Mouse (Mus musculus) thymus, postnatal 4 days (tissue): Measurements from ENCODE around the gene Reg3a.
"Not testable (repeated sequence)": the region's sequence is repeated elsewhere in the genome, so short reads cannot be mapped to it uniquely, and the experiment has no call there.

Experiments
- DNase-seq: peaks from one replicate; pipeline ENCODE4 v3.0.0; 2021

The Reg3a gene

GRCm38 (mm10) chr6:78380409-78380808 lies at the start of gene Reg3a:
Reg3a (plus strand) TSS chr6:78380709.
- DNase-seq, result no peak

- no peak for DNase-seq
Observed at GRCm38 (mm10) chr6:78331919-78332569, 48.5 kb upstream of the Reg3a start.

GRCm38 (mm10) chr6:78340296-78340695 lies 40.2 kb upstream of the Reg3a start:
- DNase-seq, result no peak

GRCm38 (mm10) chr6:78341689-78342088 lies 38.8 kb upstream of the Reg3a start:
- no peak for DNase-seq

- DNase-seq, result no peak
Observed at GRCm38 (mm10) chr6:78361971-78362563, 18.4 kb upstream of the Reg3a start.

GRCm38 (mm10) chr6:78370357-78370756 lies 10.2 kb upstream of the Reg3a start, which contains the start of gene Reg3b:
Reg3b (plus strand) TSS chr6:78370657.
- no peak for DNase-seq

GRCm38 (mm10) chr6:78378765-78379164 lies 1.7 kb upstream of the Reg3a start, which contains the start of gene Reg3d:
Reg3d (minus strand) TSS chr6:78378865.
- DNase-seq, result no peak

GRCm38 (mm10) chr6:78385609-78386008 lies 5.1 kb downstream of the Reg3a start:
- no peak for DNase-seq

GRCm38 (mm10) chr6:78395323-78395722 lies 14.8 kb downstream of the Reg3a start, which contains the start of gene Reg2:
Reg2 (plus strand) TSS chr6:78395623.
- DNase-seq, result not testable (repeated sequence)

GRCm38 (mm10) chr6:78422411-78422810 lies 41.9 kb downstream of the Reg3a start, which contains the start of gene Reg1:
Reg1 (plus strand) TSS chr6:78422711.
- DNase-seq, result not testable (repeated sequence)

GRCm38 (mm10) chr6:78425497-78425896 lies 45.0 kb downstream of the Reg3a start:
- no peak for DNase-seq
